8 mouse cellular contexts compared by ENCODE assay signal in the genomic region with DNA sequence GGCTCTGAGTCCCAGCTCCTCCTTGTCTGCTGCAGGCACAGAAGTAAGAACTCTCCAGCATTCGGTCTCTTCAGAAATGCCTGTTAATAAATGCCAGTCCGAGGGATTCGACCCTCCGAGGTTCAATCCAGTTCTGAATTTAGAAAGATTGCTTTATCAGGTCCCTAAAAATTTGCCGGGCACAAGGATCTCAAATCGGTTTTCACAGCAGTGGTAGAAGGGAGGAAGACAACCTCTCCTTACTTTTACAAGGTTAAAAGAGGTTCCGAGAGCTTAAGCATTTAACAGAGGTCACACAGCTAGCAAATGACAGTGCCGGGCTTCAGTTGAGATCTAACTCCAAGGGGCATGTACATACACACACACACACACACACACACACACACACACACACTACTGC. TPM values are rescaled to one million over a fixed set of nuclear protein-coding genes. Genes with fewer than 3 reads are reported as not detected.
A peak's percentile ranks its signal among the peaks of the same experiment; 100 is the strongest.
DNase-seq lines count a peak whose midpoint lies in the region; ATAC-seq and TF ChIP-seq lines count a peak whose summit lies in the region.

No protein-coding gene starts in this region.

- H3K4me3 ChIP-seq in liver, adult 2 months (ENCODE audit: insufficient read depth, low read depth, low read length) = peak overlapping the region; percentile 79
- H3K4me3 ChIP-seq in hindbrain, embryonic 16.5 days (ENCODE audit: low read length) = peak overlapping the region; percentile 36; the same call in 1 of the 2 replicates
- H3K4me3 ChIP-seq in midbrain, embryonic 16.5 days (ENCODE audit: low read depth, low read length) = no peak overlapping the region

- peak; percentile 10 for DNase-seq in CD4-positive, CD25-positive, alpha-beta regulatory T cell, adult 2 months (ENCODE audit: low read depth, low spot score)
- DNase-seq in liver, adult 2 months (ENCODE audit: extremely low read depth, low read depth, low spot score) = no peak
- DNase-seq in liver = no peak
- no peak for DNase-seq in thymus, postnatal 0 days (ENCODE audit: low spot score)

- H3K27me3 ChIP-seq in liver, adult 2 months (ENCODE audit: control insufficient read depth, insufficient read depth, low read length) = no peaks in the 10 kb centered on the region
- H3K27me3 ChIP-seq in hindbrain, embryonic 16.5 days (replicated peaks; ENCODE audit: control insufficient read depth, insufficient read depth, low read length) = no peaks in the 10 kb centered on the region; the same call in 1 of the 2 replicates
- no peaks in the 10 kb centered on the region for H3K27me3 ChIP-seq in midbrain, embryonic 16.5 days (ENCODE audit: control insufficient read depth, insufficient read depth, low read depth, low read length)

- H3K9me3 ChIP-seq in hindbrain, embryonic 16.5 days (ENCODE audit: control insufficient read depth, low read length) = no peaks in the 10 kb centered on the region
- H3K9me3 ChIP-seq in midbrain, embryonic 16.5 days (replicated peaks; ENCODE audit: control insufficient read depth, low read length, poor library complexity, severe bottlenecking) = no peaks in the 10 kb centered on the region

- H3K4me2 ChIP-seq in hindbrain, embryonic 16.5 days (ENCODE audit: low read length) = peak overlapping the region; percentile 88
- peak overlapping the region; percentile 83; the same call in 1 of the 2 replicates for H3K4me2 ChIP-seq in midbrain, embryonic 16.5 days (ENCODE audit: low read length)

- 6% methylated on average over 8 of the region's 8 CpGs for WGBS in liver, adult 2 months
- 65% methylated on average over 8 of the region's 8 CpGs for WGBS in hindbrain, embryonic 16.5 days
- 61% methylated on average over 8 of the region's 8 CpGs for WGBS in midbrain, embryonic 16.5 days

- no peak for TF ChIP-seq POLR2A in liver, adult 2 months (IDR thresholded peaks at IDR 0.05; ENCODE audit: extremely low read depth, insufficient read depth, low read length)

- H3K79me2 ChIP-seq in liver, adult 2 months (ENCODE audit: control insufficient read depth, insufficient read depth, low read length) = peaks cover 13% of the 10 kb centered on the region

- no peak for TF ChIP-seq CTCF in liver, adult 2 months (IDR thresholded peaks at IDR 0.05; ENCODE audit: low read depth, low read length)

- no peaks in the 10 kb centered on the region; the same call in 1 of the 2 replicates for H3K36me3 ChIP-seq in liver, adult 2 months (ENCODE audit: control insufficient read depth, insufficient read depth, low read length)
- H3K36me3 ChIP-seq in hindbrain, embryonic 16.5 days (ENCODE audit: control insufficient read depth, insufficient read depth, low read length) = no peaks in the 10 kb centered on the region
- H3K36me3 ChIP-seq in midbrain, embryonic 16.5 days (ENCODE audit: control insufficient read depth, insufficient read depth, low read length) = no peaks in the 10 kb centered on the region

- peak overlapping the region; percentile 16 for H3K9ac ChIP-seq in liver, adult 2 months (ENCODE audit: low read depth, low read length)
- no peak overlapping the region for H3K9ac ChIP-seq in hindbrain, embryonic 16.5 days (ENCODE audit: low read depth, low read length)
- no peak overlapping the region for H3K9ac ChIP-seq in midbrain, embryonic 16.5 days (ENCODE audit: low read depth, low read length)

- H3K27ac ChIP-seq in liver, adult 2 months (replicated peaks; ENCODE audit: insufficient read depth, low read depth, low read length) = peak overlapping the region; percentile 93
- no peak overlapping the region for H3K27ac ChIP-seq in hindbrain, embryonic 16.5 days (ENCODE audit: low read depth, low read length)
- no peak overlapping the region for H3K27ac ChIP-seq in midbrain, embryonic 16.5 days (ENCODE audit: low read length)

- peaks cover 18% of the 10 kb centered on the region for H3K4me1 ChIP-seq in liver, adult 2 months (ENCODE audit: control insufficient read depth, insufficient read depth, low read length)
- H3K4me1 ChIP-seq in hindbrain, embryonic 16.5 days (ENCODE audit: control insufficient read depth, insufficient read depth, low read depth, low read length) = peaks cover 4% of the 10 kb centered on the region; the same call in 1 of the 2 replicates
- peaks cover 13% of the 10 kb centered on the region for H3K4me1 ChIP-seq in midbrain, embryonic 16.5 days (ENCODE audit: control insufficient read depth, insufficient read depth, low read length)

- ATAC-seq in CD4-positive, CD25-positive, alpha-beta regulatory T cell, adult 4 months = no peak
- ATAC-seq in hindbrain, embryonic 16.5 days = no peak
- no peak for ATAC-seq in midbrain, embryonic 16.5 days
- no peak for ATAC-seq in inflammation-experienced regulatory T-cells, adult 6 months

RNA-seq across cellular contexts. Expression of a gene that starts 0.9 kb away (rescaled TPM):
- 100 to 1,000 TPM; 132 to 152 TPM for polyA plus RNA-seq in CD4-positive, CD25-positive, alpha-beta regulatory T cell, adult 4 months (2017; shearing (Covaris generic))
- total RNA-seq in liver, adult 2 months (2014; rRNA removed) = 20.2 and 25.5 TPM in 2 replicates
- polyA plus RNA-seq in liver, adult 2 months (2012; rRNA removed) = 3.4 and 4.9 TPM in 2 replicates
- polyA plus RNA-seq in hindbrain, embryonic 16.5 days (2015; fragmentation: Nextera tagmentation; extraction: Ambion mirVana) = 1.5 and 1.6 TPM in 2 replicates
- 0.60 and 1.5 TPM in 2 replicates for polyA plus RNA-seq in midbrain, embryonic 16.5 days (2015; fragmentation: Nextera tagmentation; extraction: Ambion mirVana)
- 100 to 1,000 TPM; 124 to 144 (median 139) TPM for polyA plus RNA-seq in inflammation-experienced regulatory T-cells, adult 6 months (2017; shearing (Covaris generic))
- 91.5 and 112 TPM in 2 replicates for polyA plus RNA-seq in thymus, postnatal 0 days (2015; fragmentation: Nextera tagmentation; extraction: Ambion mirVana)

RNA-seq across cellular contexts. Expression of a gene that starts 36.0 kb away (rescaled TPM):
- polyA plus RNA-seq in CD4-positive, CD25-positive, alpha-beta regulatory T cell, adult 4 months (2017; shearing (Covaris generic)) = under 1 TPM; 0.39 to 0.47 TPM
- 2.0 and 5.2 TPM in 2 replicates for total RNA-seq in liver, adult 2 months (2014; rRNA removed)
- polyA plus RNA-seq in liver, adult 2 months (2012; rRNA removed) = 3.6 and 4.6 TPM in 2 replicates
- polyA plus RNA-seq in hindbrain, embryonic 16.5 days (2015; fragmentation: Nextera tagmentation; extraction: Ambion mirVana) = 17.6 and 29.5 TPM in 2 replicates
- 11.9 and 12.5 TPM in 2 replicates for polyA plus RNA-seq in midbrain, embryonic 16.5 days (2015; fragmentation: Nextera tagmentation; extraction: Ambion mirVana)
- under 1 TPM in 2 of 3 experiments, not detected in 1; 0.16 to 0.64 TPM for polyA plus RNA-seq in inflammation-experienced regulatory T-cells, adult 6 months (2017; shearing (Covaris generic))
- polyA plus RNA-seq in thymus, postnatal 0 days (2015; fragmentation: Nextera tagmentation; extraction: Ambion mirVana) = 19.2 and 36.5 TPM in 2 replicates

Comparison
In these comparisons a context has a peak if more than half of its experiments do, and no peak if none do; other contexts are left out.
1. RNA of a gene that starts 0.9 kb away (polyA plus RNA-seq): 132 to 152 TPM in CD4-positive, CD25-positive, alpha-beta regulatory T cell, adult 4 months, 124 to 144 TPM in inflammation-experienced regulatory T-cells, adult 6 months and 91.5 to 112 TPM in thymus, postnatal 0 days; 3.4 to 4.9 TPM in liver, adult 2 months, 1.5 to 1.6 TPM in hindbrain, embryonic 16.5 days and 0.60 to 1.5 TPM in midbrain, embryonic 16.5 days; every median in the first group is over 10 times any median in the second.